ENCODE assay signal across 17 mouse cellular contexts in genomic region chr8:114947921-114948320, GRCm38 (mm10).
"Had no signal": no experiment of that assay in that cellular context is flagged by ENCODE, and none has a peak within 500 bp of the region (broad histone marks: within the 10 kb centered on the region; RNA-seq: fewer than 3 reads in every experiment).

No protein-coding gene starts in this region.

- DNase-seq: lung, adult 18-20 months; lung, postnatal 14 days; lung, postnatal 36 days; right cerebral cortex, postnatal 14 days; thymus, adult 2 months; thymus, postnatal 14 days; thymus, postnatal 36 days had no signal

- H3K9me3 ChIP-seq: lung, embryonic 15.5 days; midbrain, embryonic 13.5 days; midbrain, embryonic 15.5 days; neural tube, embryonic 12.5 days; stomach, embryonic 15.5 days had no signal

- H3K4me3 ChIP-seq: lung, embryonic 15.5 days; megakaryocyte, embryonic 14.5 days; midbrain, embryonic 13.5 days; midbrain, embryonic 15.5 days; neural tube, embryonic 12.5 days; stomach, embryonic 15.5 days had no signal

- H3K27me3 ChIP-seq: lung, embryonic 15.5 days; megakaryocyte, embryonic 14.5 days; midbrain, embryonic 13.5 days; midbrain, embryonic 15.5 days; neural tube, embryonic 12.5 days; stomach, embryonic 15.5 days had no signal

- H3K4me2 ChIP-seq: lung, embryonic 15.5 days; midbrain, embryonic 11.5 days; midbrain, embryonic 13.5 days; midbrain, embryonic 15.5 days; neural tube, embryonic 12.5 days; stomach, embryonic 15.5 days had no signal

- H3K36me3 ChIP-seq: lung, embryonic 15.5 days; midbrain, embryonic 13.5 days; midbrain, embryonic 15.5 days; neural tube, embryonic 12.5 days; stomach, embryonic 15.5 days had no signal

- H3K4me1 ChIP-seq: lung, embryonic 15.5 days; megakaryocyte, embryonic 14.5 days; midbrain, embryonic 13.5 days; midbrain, embryonic 15.5 days; neural tube, embryonic 12.5 days; stomach, embryonic 15.5 days had no signal

- H3K9ac ChIP-seq: lung, embryonic 15.5 days; midbrain, embryonic 13.5 days; midbrain, embryonic 15.5 days; neural tube, embryonic 12.5 days; stomach, embryonic 15.5 days had no signal

- H3K27ac ChIP-seq: lung, embryonic 15.5 days; macrophage; midbrain, embryonic 13.5 days; midbrain, embryonic 15.5 days; neural tube, embryonic 12.5 days; stomach, embryonic 15.5 days; stomach, postnatal 0 days had no signal

- ATAC-seq: lung, postnatal 0 days; midbrain, embryonic 13.5 days; midbrain, embryonic 15.5 days had no signal
